Mouse (Mus musculus): ENCODE measurements at regions not wholly inside any gene's neighbourhood (a gene's known extent, or its start where the extent isn't known, plus 50 kb on each side); places are given as distances from the start of the nearest gene placed in this dataset.

DNA sequence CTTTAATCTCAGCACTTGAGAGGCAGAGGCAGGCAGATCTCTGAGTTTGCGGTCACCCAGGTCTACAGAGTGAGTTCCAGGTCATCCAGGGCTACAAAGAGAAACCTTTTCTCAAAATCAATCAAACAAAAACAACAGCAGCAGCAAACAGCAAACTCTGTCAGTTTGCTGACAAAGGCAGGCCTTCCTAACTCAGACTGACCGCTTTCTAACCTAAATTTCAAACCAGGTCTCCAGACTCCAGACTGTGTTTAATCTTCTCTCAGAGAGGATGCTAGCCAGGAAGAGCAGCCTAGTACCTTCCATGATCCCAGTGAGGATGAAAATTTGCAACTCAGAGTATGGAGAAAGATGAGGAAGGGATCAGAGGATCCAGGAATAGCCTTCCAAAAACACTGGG, 185.7 kb upstream of the Cpeb2 start:
- no peak for DNase-seq (ENCODE audit: low spot score in 2 of 2)

DNA sequence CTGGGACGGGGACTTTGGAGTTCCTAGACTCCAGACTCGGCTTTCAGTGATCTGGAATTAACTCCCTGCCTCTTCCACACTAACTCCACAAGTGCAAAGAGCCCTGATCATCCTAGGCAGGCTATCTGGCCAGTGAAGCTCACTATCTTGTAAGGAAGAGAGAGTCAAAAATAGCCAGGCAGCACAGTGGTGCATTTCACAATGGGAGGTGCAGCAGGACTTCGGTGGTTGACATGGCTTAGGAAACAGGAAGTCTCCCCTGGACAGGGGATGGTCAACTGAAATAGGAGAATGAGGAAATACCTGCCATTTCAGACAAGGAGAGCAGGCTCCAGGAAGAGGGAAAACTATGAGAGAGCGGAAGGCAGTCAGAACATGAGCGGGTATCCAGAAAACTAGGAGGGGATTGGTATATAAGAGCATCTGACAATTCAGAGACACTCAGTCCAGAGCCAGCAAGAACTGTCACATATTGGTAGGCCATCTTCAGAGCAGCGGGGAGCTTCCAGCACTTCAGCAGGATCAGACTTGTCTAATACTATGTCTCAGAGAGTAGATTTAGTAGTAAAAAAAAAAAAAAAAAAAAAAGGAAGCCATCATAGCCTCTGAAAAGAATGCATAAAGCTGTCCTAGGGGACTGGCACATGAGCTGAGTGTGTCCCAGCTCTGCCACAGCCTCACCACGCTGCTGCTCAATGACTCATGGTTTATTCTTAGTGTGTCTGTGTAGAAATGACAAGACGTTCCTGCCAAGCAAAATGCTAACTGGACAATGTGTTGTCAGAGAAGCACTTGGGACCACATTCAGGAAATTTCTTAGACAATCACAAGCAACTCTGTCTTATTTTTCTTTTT, 184.5 kb upstream of the Cpeb2 start:
- DNase-seq (ENCODE audit: low spot score in 2 of 2) = peak in 1 of 2 experiments; percentile 69

DNA sequence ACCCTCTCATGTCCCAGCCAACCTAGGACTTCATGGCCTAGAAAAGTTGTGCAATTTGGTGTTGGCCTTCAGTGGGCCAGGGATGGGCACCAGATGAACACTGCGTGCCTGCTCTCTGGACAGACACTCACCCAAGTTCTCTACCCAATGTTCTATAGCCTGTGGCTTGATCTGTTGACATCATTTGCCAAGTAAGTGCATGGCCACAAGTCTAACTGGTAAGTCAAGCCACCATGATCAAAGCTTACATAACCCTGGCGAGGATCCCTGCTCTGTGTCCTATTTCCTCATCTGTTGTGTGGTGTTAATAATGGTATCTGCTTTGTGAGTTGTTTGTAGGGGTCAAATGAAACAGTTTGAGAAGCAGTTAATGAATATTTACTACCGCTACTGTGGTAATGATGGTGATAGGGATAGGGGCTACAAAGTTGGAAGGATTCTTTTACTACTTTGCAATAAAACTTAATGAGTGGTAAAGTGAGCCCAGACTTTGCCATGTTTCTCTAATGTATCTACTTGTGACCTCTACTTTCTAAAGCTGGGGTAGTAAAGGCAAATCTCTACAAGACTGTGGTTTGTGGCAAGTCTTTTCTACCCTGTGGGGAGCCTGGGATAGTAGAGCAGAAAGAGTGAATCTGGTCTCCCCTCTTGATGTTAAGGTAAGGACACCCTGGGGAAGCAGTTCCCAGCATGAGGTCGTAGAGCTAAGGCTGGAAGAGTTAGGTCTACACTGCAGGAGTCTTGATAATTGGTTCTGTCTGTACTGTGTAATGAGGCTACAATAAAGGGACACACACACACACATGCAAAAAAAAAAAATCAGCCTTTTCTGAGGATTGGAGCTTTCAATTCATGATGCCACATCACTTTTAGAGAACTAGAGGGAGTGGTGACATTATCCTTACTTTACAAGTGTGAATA, 183.3 kb upstream of the Cpeb2 start:
- DNase-seq (ENCODE audit: low spot score in 2 of 2) = no peak

DNA sequence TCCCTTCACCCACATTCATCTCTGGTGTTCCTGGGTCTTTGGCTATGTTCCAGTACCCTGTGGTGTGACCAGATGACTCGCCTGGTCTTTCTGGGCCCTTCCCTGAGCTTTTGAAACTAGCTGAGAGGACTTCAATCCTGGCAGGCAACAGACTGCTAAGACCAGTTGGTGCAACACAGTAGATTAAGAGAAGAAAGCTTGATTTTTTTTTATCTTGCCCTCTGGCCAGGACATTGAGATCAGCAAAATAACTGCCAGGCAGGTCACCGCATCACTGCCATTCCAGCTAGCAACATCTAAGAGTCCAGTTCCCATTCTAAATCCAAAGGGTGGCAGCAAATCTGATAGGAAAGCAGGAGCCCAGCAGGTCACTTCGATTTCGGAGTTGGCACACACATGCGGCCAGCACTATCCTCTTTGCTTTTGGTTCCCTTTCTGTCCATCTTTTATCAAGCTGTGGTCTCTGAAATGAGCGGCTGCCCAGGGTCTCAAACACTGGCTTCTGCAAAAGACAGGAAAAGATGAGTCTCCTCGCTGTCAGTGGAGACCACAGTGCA, 181.9 kb upstream of the Cpeb2 start:
- DNase-seq (ENCODE audit: low spot score in 2 of 2) = no peak

DNA sequence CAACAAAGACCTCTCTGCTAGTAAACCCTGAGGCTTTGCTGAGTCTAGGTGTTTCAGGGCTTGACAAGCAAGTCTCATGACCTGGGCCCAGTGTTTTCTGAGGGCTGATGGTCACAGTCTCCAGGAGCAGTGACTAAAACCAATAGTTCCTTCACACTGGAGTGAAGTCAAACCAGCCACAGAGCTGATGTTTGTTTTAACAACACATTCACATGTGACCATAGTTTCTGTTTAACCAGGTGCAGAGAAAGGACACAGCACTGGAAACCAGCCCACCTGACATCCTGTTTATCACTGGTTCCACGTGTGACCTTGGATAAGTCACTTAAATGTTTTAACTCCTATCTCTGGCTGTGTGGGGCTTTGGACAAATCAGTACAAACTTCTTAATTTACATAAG, 180.3 kb upstream of the Cpeb2 start:
- no peak for DNase-seq (ENCODE audit: low spot score in 2 of 2)

DNA sequence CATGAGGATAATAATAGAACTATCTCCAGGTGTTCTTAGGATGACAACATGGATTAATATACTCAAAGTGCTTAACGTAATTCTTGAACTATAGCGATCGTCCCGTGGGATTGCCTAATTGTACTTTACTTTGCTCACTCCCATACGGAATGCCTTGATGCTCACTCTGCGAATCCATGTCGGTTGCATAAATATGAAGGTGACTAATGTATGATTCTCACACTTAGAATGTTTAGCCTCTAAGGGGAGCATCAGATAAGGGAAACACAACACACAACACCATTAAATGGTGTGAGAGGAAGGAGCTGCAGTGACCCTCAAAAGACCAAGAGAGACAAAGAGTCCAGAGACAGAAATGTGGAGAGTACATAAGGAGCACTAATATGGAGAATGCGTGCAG, 178.4 kb upstream of the Cpeb2 start:
- DNase-seq (ENCODE audit: low spot score in 2 of 2) = no peak

DNA sequence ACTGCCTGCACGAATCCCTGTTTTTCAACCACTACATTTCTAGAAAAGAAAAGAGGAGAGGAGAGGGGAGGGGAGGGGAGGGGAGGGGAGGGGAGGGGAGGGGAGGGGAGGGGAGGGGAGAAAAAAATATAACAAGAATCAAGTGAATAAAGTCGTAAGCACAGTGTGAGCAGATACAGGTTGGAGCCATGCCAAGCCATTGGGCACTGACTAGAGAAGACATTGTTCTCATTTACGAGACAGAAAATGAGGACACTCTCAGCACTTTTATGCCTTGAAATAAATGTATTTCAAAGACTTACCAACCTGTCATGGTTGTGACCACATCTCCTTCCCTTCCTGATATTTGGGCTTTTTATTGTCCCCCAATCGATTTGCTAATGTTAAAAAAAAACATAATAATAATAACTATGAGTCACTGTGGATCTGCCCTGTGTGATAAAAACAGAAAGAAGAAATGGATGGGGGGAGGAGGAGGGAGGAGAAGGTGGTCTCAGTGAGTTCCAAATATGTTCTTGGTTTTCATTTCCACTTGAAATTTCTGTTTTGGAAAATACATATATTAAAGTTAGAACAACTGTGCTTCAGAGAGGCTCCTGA, 177.8 kb upstream of the Cpeb2 start:
- DNase-seq (ENCODE audit: low spot score in 2 of 2) = no peak

DNA sequence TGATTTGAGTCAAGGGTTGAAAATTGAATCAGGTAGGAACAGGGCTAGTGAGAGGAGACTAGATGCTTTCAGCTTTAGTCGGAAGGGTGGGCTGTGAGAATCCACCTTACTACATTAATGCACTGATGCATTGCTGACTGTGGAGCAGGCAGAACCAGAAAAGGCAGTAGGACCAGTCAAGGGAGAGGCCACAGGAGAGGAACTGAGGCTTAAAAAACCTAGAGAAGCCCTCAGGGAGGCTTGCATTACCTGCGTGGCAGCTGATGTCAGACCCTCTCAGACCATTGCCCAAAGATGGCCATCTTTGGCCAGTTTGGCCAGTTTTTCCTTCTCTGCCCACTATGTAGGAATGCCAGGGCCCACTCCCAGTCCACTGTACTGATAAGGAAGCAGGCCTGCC, 176.5 kb upstream of the Cpeb2 start:
- no peak for DNase-seq (ENCODE audit: low spot score in 2 of 2)

DNA sequence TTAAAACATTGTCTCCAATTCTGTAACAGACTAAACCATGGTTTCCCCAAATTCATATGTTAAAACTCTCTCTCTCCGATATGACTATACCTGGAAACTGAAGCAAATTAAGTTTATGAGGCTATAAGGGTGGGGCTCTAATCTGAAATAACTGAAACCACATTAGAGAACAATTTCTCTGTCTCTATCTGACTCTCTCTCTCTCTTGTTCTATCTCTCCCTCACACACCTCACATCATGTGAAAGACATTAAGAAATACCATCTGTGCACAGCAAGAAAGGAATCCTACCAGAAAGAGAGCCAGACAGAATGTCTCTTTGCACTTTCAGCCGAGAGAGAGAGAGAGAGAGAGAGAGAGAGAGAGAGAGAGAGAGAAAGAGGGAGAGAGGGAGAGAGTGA, 171.7 kb upstream of the Cpeb2 start:
- no peak for DNase-seq (ENCODE audit: low spot score in 2 of 2)

DNA sequence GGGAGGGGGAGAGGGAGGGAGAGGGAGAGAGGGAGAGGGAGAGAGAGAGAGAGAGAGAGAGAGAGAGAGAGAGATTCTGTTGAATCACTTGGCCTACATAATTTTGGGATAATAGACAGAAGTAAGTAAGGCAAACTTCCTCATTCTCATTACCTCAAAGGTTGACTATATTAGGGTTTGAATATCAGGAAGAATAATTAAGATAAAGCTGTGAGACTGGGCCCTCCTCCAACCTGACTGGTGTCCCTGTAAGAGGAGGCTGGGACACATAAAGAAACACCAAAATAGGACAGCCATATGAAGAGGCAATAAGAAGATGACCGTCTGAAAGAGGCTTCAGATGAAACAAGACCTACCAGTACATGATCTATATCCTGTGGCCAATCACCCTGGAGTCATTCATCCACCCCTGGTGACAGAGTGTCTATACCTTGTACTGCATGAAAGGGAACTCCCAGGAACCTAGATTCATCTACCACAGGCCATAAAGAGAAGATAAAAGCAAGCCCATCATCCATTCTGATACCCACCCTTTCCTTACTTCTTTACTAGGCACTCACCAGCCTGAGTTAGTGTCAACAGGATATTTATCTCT, 171.1 kb upstream of the Cpeb2 start:
- DNase-seq (ENCODE audit: low spot score in 2 of 2) = no peak

DNA sequence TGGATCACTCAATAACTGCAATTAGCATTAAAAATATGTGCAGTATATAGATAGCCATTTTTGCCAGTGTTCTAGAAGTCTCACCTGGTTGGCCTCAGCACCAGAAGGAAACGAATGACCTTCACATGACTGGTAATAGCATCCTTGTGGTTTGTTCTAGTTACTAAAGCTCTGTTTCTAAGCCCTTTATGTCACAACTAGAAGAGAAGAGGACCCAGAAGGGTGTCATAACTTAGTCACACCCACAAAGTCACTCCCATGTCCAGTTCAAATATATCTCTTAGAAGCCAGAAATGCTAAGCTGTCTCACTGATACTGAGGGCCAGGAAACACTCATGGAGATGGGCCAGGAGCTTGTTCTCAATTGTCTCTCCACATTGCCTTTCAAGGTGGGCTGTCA, 170.5 kb upstream of the Cpeb2 start:
- no peak for DNase-seq (ENCODE audit: low spot score in 2 of 2)

DNA sequence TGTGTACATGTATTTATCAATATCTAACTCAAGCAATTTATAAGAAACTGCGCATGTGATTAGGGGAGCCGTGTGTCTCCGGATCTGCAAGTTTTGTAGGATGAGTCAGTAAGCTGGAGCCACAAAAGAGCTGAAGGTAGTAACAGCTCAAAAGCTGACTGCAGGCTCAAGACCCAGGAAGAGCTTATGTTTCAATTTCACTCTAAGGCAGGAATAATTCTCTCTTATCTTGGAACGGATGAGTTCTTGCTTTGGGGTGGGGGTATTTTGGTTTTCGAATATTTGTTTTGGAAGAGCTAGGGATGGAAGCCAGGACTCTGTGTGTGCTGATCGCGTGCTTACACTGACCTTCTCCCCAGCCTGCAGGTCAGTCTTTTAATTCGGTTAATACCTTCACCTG, 169.6 kb upstream of the Cpeb2 start:
- DNase-seq (ENCODE audit: low spot score in 2 of 2) = no peak

DNA sequence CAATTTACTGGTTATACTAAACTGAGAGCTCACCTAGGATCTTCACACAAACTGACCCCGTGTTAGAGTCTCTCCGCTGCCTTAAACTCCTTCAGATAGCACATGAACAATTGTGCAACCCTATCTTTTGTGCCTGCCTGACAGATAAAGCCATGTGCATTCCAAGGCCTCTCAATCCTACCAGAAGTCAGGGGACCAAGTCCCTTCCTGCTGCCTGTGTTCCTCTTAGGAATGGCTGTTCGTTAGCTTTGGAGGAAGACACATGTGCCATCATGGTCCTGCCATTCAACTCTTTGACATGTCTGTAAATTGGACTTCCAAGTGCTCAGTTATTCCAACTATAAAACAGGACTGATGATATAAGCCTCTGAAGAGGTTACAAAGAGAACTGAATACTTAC, 161.4 kb upstream of the Cpeb2 start:
- DNase-seq (ENCODE audit: low spot score in 2 of 2) = no peak

DNA sequence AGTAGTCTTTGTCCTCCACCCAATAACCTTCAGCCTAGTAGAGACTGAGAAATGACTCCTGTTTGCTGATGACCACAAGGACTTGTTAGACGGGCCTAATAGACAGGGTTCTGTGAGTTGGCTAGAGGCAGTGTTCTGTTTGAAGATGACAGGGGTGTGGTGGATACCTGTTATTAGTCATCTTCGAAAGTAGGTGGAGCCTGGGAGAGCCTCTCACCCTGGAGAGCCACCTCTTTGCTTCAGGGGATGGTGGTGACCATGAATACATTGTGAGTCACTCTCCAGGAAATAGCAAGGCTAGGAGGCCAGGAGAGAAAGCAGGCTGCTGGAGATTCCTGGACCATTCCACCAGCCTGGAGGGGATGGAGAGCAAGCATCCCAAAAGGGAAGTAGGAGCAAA, 160.6 kb upstream of the Cpeb2 start:
- no peak for DNase-seq (ENCODE audit: low spot score in 2 of 2)

DNA sequence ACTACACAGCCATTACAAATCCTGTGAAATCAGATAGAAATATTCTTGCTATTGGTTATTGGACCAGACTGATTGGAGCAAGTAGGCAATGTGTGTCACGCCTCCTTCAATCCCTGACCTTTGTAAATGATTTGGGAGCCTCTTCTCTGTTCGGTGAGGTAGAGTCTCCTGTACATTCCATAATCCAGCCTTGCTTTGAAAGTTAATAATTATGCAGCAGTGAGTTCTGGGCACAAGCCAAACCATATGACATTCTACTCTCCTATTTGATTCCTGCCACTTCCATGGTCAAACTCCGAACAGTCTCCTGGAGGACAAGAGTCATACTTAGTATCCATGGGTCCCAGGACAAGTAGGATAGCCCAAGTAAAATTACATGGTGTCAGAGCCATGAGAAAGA, 158.4 kb upstream of the Cpeb2 start:
- no peak for DNase-seq (ENCODE audit: low spot score in 2 of 2)

DNA sequence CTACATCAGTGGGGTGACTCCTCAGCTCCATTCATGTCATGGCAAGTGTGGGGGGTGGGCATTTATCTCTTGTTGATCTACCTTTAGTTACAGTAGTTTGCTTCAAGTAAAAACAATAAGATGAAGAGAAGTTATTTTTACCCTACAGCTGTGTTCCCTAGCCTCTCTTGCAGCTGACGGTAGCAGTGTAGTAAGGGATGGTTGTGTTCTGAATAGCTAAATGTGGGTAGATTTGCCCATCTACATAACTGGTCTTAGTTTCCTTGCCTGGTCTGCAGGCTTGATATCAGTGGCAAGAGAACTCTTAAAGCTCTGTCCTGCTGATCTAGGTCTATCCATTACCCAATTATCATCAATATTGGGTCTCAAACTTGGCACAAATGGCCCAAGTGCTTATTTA, 152.7 kb upstream of the Cpeb2 start:
- no peak for DNase-seq (ENCODE audit: low spot score in 2 of 2)

DNA sequence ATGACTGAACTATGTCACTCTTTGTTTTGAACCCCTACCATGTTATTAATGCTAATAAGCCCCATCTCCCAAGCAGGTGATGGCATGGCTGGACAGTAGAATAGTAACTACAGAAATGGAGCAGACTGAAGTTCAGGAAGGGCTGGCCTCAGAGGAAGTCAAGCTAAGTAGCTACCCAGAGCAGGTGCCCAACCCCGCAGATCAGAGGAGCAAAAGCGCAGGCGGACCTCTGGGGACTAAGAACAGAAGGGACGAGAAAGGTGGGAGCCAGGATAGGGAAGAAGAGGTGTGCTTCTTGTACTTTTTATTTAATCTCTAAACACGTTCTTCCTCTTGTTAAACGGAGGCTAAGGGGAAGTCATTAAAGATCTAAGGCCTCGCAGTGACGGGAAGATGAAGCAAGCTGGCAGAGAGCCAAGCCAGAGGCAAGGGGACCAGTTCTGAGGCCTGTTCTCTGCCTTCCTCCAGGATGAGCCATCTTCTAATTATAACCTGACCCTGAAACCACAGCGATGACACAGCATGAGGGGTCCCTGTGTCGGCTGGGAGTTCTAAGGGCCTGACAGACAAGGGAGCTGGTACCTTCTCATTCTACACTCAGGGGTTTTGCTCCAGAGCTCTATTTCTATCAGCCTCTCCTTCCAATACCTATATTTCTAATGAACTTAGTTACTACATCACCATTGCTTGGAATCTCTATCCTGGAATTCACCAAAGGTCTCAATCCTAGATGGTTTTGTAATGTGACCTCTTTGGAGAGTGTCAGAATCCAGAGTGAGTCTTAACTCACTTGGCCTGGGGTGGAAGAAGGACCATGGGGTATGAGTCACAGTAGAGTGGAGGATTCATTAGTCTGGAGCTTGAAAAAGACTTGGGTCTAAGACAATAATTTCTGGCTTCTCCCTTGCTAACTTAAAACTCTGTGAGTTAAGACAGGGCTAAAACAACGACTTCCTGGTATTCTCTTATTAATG, 151.1 kb upstream of the Cpeb2 start:
- DNase-seq (ENCODE audit: low spot score in 2 of 2) = no peak

DNA sequence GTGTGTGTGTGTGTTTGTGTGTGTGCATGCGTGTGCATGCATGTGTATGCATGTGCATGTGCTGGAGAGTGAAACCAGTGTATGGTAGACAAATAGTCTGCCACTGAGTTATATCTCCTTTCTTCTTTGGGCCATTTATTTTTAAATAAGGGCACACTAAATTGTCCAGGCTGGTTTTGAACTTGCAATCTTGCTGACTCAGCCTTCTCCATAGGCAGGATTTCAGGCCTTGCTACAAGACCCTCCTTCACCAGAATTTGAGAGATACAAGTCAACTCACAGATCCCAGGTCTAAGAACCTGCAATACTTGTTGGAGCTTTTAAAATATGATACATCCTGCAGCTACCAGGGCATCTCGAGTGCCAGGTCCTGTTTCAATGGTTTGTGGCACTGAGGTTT, 145.9 kb upstream of the Cpeb2 start:
- DNase-seq (ENCODE audit: low spot score in 2 of 2) = no peak

DNA sequence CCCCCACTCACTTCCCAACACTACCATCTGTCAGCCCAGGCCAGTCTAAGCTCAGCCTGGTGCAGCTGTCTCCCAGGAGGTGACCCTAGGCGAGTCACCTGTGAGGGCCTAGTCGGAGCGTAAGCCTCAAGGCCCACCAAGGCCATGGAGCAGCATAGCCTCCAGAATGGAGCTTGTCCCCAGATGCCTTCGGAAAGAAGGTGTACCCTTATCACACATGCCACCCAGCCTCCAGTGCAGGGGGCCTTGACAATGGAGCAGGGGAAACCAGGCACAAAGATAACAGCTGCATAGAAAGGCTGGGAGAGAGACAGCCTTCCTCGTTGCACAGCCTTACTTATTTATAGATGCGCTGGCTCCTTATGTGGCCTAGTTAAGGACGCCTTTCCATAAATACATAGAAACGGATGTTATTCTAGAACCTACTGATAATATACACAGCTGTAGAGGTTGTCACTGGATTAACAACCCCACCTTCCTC, 145.0 kb upstream of the Cpeb2 start:
- peak in 1 of 2 experiments; percentile 12 for DNase-seq (ENCODE audit: low spot score in 2 of 2)

Data from left cerebral cortex, adult 8-10 months (tissue).